9 mouse cellular contexts compared by ENCODE assay signal in genomic region chr4:45526846-45527561, GRCm38 (mm10). TPM values are rescaled to one million over a fixed set of nuclear protein-coding genes. Genes with fewer than 3 reads are reported as not detected.
DNase-seq lines count a peak whose midpoint lies in the region; ATAC-seq and TF ChIP-seq lines count a peak whose summit lies in the region.
"Had no signal": no experiment of that assay in that cellular context is flagged by ENCODE, and none has a peak within 500 bp of the region (broad histone marks: within the 10 kb centered on the region; RNA-seq: fewer than 3 reads in every experiment).

No protein-coding gene starts in this region.

- no peak for DNase-seq in neural tube, embryonic 11.5 days (ENCODE audit: low spot score)
- no peak for DNase-seq in neural tube, embryonic 10.5 days (ENCODE audit: extremely low spot score, low spot score)
- no peak for DNase-seq in liver, embryonic 14.5 days (ENCODE audit: low read depth in 3 of 3, low spot score in 3 of 3)
- DNase-seq in stomach, postnatal 0 days (ENCODE audit: low spot score) = no peak
- no peak for DNase-seq in right cerebral cortex, postnatal 36 days (ENCODE audit: low spot score in 2 of 2)
- DNase-seq in right cerebral cortex, adult 18-20 months = no peak

- peaks cover 92% of the 10 kb centered on the region for H3K4me1 ChIP-seq in erythroblast, embryonic 14.5 days (ENCODE audit: control insufficient read depth)
- H3K4me1 ChIP-seq in neural tube, embryonic 11.5 days (ENCODE audit: control insufficient read depth, insufficient read depth, low read length) = peaks cover 19% of the 10 kb centered on the region
- H3K4me1 ChIP-seq in liver, embryonic 14.5 days (replicated peaks; ENCODE audit: control insufficient read depth in 2 of 2, insufficient read depth in 2 of 2, low read length in 1 of 2) = peaks cover 45 to 56% of the 10 kb centered on the region in 2 experiments
- peaks cover 6% of the 10 kb centered on the region for H3K4me1 ChIP-seq in stomach, postnatal 0 days (replicated peaks; ENCODE audit: control insufficient read depth, insufficient read depth)

- no peak overlapping the region for H3K27ac ChIP-seq in neural tube, embryonic 11.5 days (ENCODE audit: low read depth, low read length)
- no peak overlapping the region for H3K27ac ChIP-seq in liver, embryonic 14.5 days
- no peak overlapping the region for H3K27ac ChIP-seq in stomach, postnatal 0 days (replicated peaks)

- WGBS in neural tube, embryonic 11.5 days = 74% methylated on average over 2 of the region's 2 CpGs
- WGBS in liver, embryonic 14.5 days (ENCODE audit: insufficient replicate concordance) = 80% methylated on average over 2 of the region's 2 CpGs
- WGBS in stomach, postnatal 0 days = 81% methylated on average over 2 of the region's 2 CpGs

- peaks cover 2% of the 10 kb centered on the region; the same call in 1 of the 2 replicates for H3K9me3 ChIP-seq in erythroblast, embryonic 14.5 days (ENCODE audit: control insufficient read depth, low read length)
- no peaks in the 10 kb centered on the region for H3K9me3 ChIP-seq in neural tube, embryonic 11.5 days (ENCODE audit: control insufficient read depth, low read length)
- no peaks in the 10 kb centered on the region for H3K9me3 ChIP-seq in liver, embryonic 14.5 days (ENCODE audit: control insufficient read depth, low read length)
- no peaks in the 10 kb centered on the region for H3K9me3 ChIP-seq in stomach, postnatal 0 days (ENCODE audit: control insufficient read depth, low read length)

- no peak overlapping the region for H3K9ac ChIP-seq in neural tube, embryonic 11.5 days (ENCODE audit: low read length)
- peak overlapping the region; percentile 97 for H3K9ac ChIP-seq in liver, embryonic 14.5 days (replicated peaks)
- no peak overlapping the region for H3K9ac ChIP-seq in stomach, postnatal 0 days (ENCODE audit: low read length)

- H3K4me2 ChIP-seq in neural tube, embryonic 11.5 days (ENCODE audit: low read depth) = peak overlapping the region; percentile 94
- peak overlapping the region; percentile 99 for H3K4me2 ChIP-seq in liver, embryonic 14.5 days (ENCODE audit: low read depth)
- H3K4me2 ChIP-seq in stomach, postnatal 0 days (replicated peaks; ENCODE audit: low read depth) = peak overlapping the region; percentile 97; the same call in 1 of the 2 replicates

- peaks cover 24% of the 10 kb centered on the region for H3K27me3 ChIP-seq in erythroblast, embryonic 14.5 days (ENCODE audit: control insufficient read depth)
- peaks cover 4% of the 10 kb centered on the region; the same call in 1 of the 2 replicates for H3K27me3 ChIP-seq in neural tube, embryonic 11.5 days (ENCODE audit: control insufficient read depth, insufficient read depth, low read length)
- H3K27me3 ChIP-seq in liver, embryonic 14.5 days (ENCODE audit: control insufficient read depth, insufficient read depth, low read length) = no peaks in the 10 kb centered on the region; the same call in none of the 2 replicates
- H3K27me3 ChIP-seq in stomach, postnatal 0 days (ENCODE audit: control insufficient read depth, insufficient read depth, low read length) = no peaks in the 10 kb centered on the region

- no peak for TF ChIP-seq CTCF in liver, embryonic 14.5 days (IDR thresholded peaks at IDR 0.05; ENCODE audit: low read depth)
- no peak for TF ChIP-seq CTCF in stomach, postnatal 0 days (IDR thresholded peaks at IDR 0.05; ENCODE audit: low read depth)

- TF ChIP-seq EP300 in liver, embryonic 14.5 days (IDR thresholded peaks at IDR 0.05; ENCODE audit: low read depth) = no peak
- TF ChIP-seq EP300 in stomach, postnatal 0 days (optimal IDR thresholded peaks at IDR 0.05) = no peak

- H3K4me3 ChIP-seq in erythroblast, embryonic 14.5 days (replicated peaks) = peak overlapping the region; percentile 96
- H3K4me3 ChIP-seq in neural tube, embryonic 11.5 days (ENCODE audit: low read depth, low read length) = no peak overlapping the region
- peak overlapping the region; percentile 81 to 97 for H3K4me3 ChIP-seq in liver, embryonic 14.5 days (ENCODE audit: insufficient read depth in 1 of 2, low read depth in 2 of 2, low read length in 2 of 2)
- no peak overlapping the region for H3K4me3 ChIP-seq in stomach, postnatal 0 days (ENCODE audit: low read depth, low read length)

- ATAC-seq in erythroblast, adult 5-6 weeks (replicated peaks; ENCODE audit: low FRiP score, poor library complexity, severe bottlenecking) = no peak
- ATAC-seq in neural tube, embryonic 11.5 days (ENCODE audit: insufficient read depth, low FRiP score, low TSS enrichment) = no peak
- no peak for ATAC-seq in liver, embryonic 14.5 days (ENCODE audit: insufficient read depth)
- ATAC-seq in stomach, postnatal 0 days (ENCODE audit: low FRiP score, low TSS enrichment) = no peak
- ATAC-seq: inflammation-experienced regulatory T-cells, adult 6 months had no signal

- peaks cover 63% of the 10 kb centered on the region for H3K36me3 ChIP-seq in erythroblast, embryonic 14.5 days (ENCODE audit: control insufficient read depth)
- no peaks in the 10 kb centered on the region for H3K36me3 ChIP-seq in neural tube, embryonic 11.5 days (ENCODE audit: control insufficient read depth, insufficient read depth, low read length)
- peaks cover 7% of the 10 kb centered on the region; the same call in 1 of the 2 replicates for H3K36me3 ChIP-seq in liver, embryonic 14.5 days (replicated peaks; ENCODE audit: control insufficient read depth, insufficient read depth, low read depth)
- no peaks in the 10 kb centered on the region; the same call in 1 of the 2 replicates for H3K36me3 ChIP-seq in stomach, postnatal 0 days (ENCODE audit: control insufficient read depth, insufficient read depth, low read length)

RNA-seq across cellular contexts. Expression of gene Shb, which starts 5.3 kb away (rescaled TPM):
- polyA plus RNA-seq in erythroblast, embryonic 14.5 days (2012) = 12.8 and 15.2 TPM in 2 replicates
- not detected in 2 replicates for total RNA-seq in erythroblast, adult 5-6 weeks (2015; ENCODE audit: low replicate concordance)
- total RNA-seq in erythroblast, adult 5-6 weeks (2017; ENCODE audit: low replicate concordance) = 0.68 and 0.84 TPM in 2 replicates
- polyA plus RNA-seq in neural tube, embryonic 11.5 days (2014; fragmentation: Nextera tagmentation; extraction: Ambion mirVana) = 6.1 and 7.5 TPM in 2 replicates
- polyA plus RNA-seq in liver, embryonic 14.5 days (2012; rRNA removed) = 6.7 and 8.8 TPM in 2 replicates
- 5.0 and 6.6 TPM in 2 replicates for polyA plus RNA-seq in liver, embryonic 14.5 days (2014; fragmentation: Nextera tagmentation; extraction: Ambion mirVana)
- polyA plus RNA-seq in stomach, postnatal 0 days (2015; fragmentation: Nextera tagmentation; extraction: Ambion mirVana) = 5.5 and 6.9 TPM in 2 replicates

Comparison
In these comparisons a context has a peak if more than half of its experiments do, and no peak if none do; other contexts are left out.
1. H3K4me3 ChIP-seq: peak in erythroblast, embryonic 14.5 days (single experiment) and liver, embryonic 14.5 days (2 of 2); none in neural tube, embryonic 11.5 days (single experiment) and stomach, postnatal 0 days (single experiment).
2. Peak in every context shown above with its lines, with median percentiles within 50 percentile points of each other: H3K4me2 ChIP-seq.